26 mouse cellular contexts compared by ENCODE assay signal in the genomic region with DNA sequence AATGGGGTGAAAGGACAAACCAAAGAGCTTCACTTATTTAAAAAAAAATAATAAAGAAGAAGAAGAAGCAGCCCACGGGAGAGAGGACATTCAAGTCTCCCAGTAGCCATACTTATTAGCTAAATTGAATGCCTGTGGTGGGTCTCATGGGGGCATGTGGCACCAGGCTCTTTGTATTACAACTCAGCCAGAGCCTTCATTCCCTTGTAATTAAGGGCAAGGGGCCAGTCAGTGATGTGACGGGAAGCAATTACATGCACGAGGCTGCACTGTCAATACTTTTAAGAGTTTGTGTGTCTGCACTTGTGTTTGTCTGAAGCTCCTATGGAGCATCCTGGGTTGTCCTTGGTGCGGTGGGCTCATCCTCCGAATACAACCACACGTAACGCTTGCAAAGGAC.
"Had no signal": no experiment of that assay in that cellular context is flagged by ENCODE, and none has a peak within 500 bp of the region (broad histone marks: within the 10 kb centered on the region; RNA-seq: fewer than 3 reads in every experiment).

No protein-coding gene starts in this region.

- H3K27ac ChIP-seq: forebrain, embryonic 15.5 days; gastrocnemius, adult 2 months; hindbrain, embryonic 10.5 days; hindbrain, embryonic 12.5 days; hindbrain, embryonic 14.5 days; intestine, embryonic 15.5 days; layer of hippocampus, adult 2 months; left cerebral cortex, adult 2 months; limb, embryonic 10.5 days; limb, embryonic 12.5 days; liver, embryonic 13.5 days; liver, embryonic 15.5 days had no signal

- H3K4me1 ChIP-seq: intestine, embryonic 15.5 days had no signal

- DNase-seq: forebrain, postnatal 0 days; gastrocnemius, adult 2 months; gastrocnemius, postnatal 10 days; gastrocnemius, postnatal 25 days; heart, adult 18-20 months; heart, postnatal 36 days; kidney, adult 18-20 months; kidney, adult 8-10 months; kidney, postnatal 10 days; kidney, postnatal 25 days; kidney, postnatal 4 days had no signal

- H3K27me3 ChIP-seq: forebrain, embryonic 15.5 days; heart, embryonic 12.5 days; hindbrain, embryonic 12.5 days; intestine, embryonic 15.5 days; limb, embryonic 12.5 days; liver, embryonic 13.5 days; liver, embryonic 15.5 days had no signal

- H3K9ac ChIP-seq: forebrain, embryonic 15.5 days; forebrain, postnatal 0 days; heart, embryonic 12.5 days; hindbrain, embryonic 12.5 days; hindbrain, embryonic 14.5 days; intestine, embryonic 15.5 days; limb, embryonic 12.5 days; liver, embryonic 13.5 days; liver, embryonic 15.5 days had no signal

- H3K9me3 ChIP-seq: forebrain, embryonic 15.5 days; heart, embryonic 12.5 days; hindbrain, embryonic 10.5 days; hindbrain, embryonic 12.5 days; intestine, embryonic 15.5 days; limb, embryonic 10.5 days; limb, embryonic 12.5 days; liver, embryonic 13.5 days; liver, embryonic 15.5 days had no signal

- H3K4me3 ChIP-seq: forebrain, embryonic 15.5 days; gastrocnemius, adult 2 months; heart, embryonic 12.5 days; hindbrain, embryonic 10.5 days; hindbrain, embryonic 12.5 days; intestine, embryonic 15.5 days; layer of hippocampus, adult 2 months; left cerebral cortex, adult 2 months; limb, embryonic 10.5 days; limb, embryonic 12.5 days; liver, embryonic 13.5 days; liver, embryonic 15.5 days had no signal

- H3K36me3 ChIP-seq: forebrain, embryonic 15.5 days; heart, embryonic 12.5 days; hindbrain, embryonic 10.5 days; hindbrain, embryonic 12.5 days; intestine, embryonic 15.5 days; limb, embryonic 10.5 days; limb, embryonic 12.5 days; liver, embryonic 13.5 days; liver, embryonic 15.5 days had no signal

- ATAC-seq: forebrain, embryonic 15.5 days; forebrain, postnatal 0 days; hindbrain, embryonic 16.5 days; inflammation-experienced regulatory T-cells, adult 6 months had no signal

- H3K4me2 ChIP-seq: forebrain, embryonic 15.5 days; heart, embryonic 12.5 days; intestine, embryonic 15.5 days; limb, embryonic 12.5 days; liver, embryonic 11.5 days; liver, embryonic 13.5 days; liver, embryonic 15.5 days had no signal
